11 mouse cellular contexts compared by ENCODE assay signal in the genomic region with DNA sequence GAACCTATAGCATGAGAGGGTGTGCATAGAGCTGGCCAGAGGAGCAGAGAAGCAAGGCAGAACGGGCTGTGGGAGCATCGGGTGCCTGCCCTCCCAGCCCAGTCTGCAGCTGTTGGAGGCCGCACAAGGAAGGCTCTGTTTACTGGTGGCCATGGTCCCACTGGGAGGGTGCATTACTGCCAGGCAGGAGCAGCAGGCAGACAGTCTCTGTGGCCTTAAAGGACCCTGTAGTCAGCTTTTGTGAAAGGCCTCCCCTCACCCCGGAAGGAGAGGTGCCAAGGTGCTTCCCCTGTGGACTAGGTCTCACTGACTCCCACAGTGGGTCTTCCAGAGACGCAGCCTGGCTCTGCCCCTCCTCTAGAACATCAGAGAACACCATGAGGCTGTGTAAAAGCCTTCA. TPM values are rescaled to one million over a fixed set of nuclear protein-coding genes. Genes with fewer than 3 reads are reported as not detected.
A peak's percentile ranks its signal among the peaks of the same experiment; 100 is the strongest.
DNase-seq lines count a peak whose midpoint lies in the region; ATAC-seq lines count a peak whose summit lies in the region.
"Had no signal": no experiment of that assay in that cellular context is flagged by ENCODE, and none has a peak within 500 bp of the region (broad histone marks: within the 10 kb centered on the region; RNA-seq: fewer than 3 reads in every experiment).

No protein-coding gene starts in this region.

- DNase-seq in cerebellum, adult 11-12 months = peak; percentile 70
- DNase-seq in cerebellum, adult 8-10 months = no peak
- DNase-seq in lung, postnatal 10 days = peak; percentile 43
- no peak for DNase-seq in lung, postnatal 4 days
- peak; percentile 66 to 74 for DNase-seq in layer of hippocampus, adult 8-10 months (ENCODE audit: low spot score in 2 of 2)
- DNase-seq in right cerebral cortex, postnatal 14 days = peak; percentile 37
- DNase-seq in MN1 (ENCODE audit: low spot score) = no peak
- DNase-seq: lung, postnatal 36 days had no signal

- no peak for ATAC-seq in erythroid progenitor cell, adult 5-6 weeks (replicated peaks; ENCODE audit: low FRiP score, poor library complexity, severe bottlenecking)

RNA-seq across cellular contexts. Expression of a gene that starts 2.4 kb away (rescaled TPM):
- total RNA-seq in layer of hippocampus, adult 8-10 months (2022) = 100 to 1,000 TPM; 303 to 348 (median 313) TPM
- total RNA-seq in erythroid progenitor cell, adult 5-6 weeks (2015; ENCODE audit: low replicate concordance) = 940 and 950 TPM in 2 replicates
- total RNA-seq in erythroid progenitor cell, adult 5-6 weeks (2017; ENCODE audit: low replicate concordance) = 826 and 920 TPM in 2 replicates

RNA-seq across cellular contexts. Expression of a gene that starts 7.3 kb away (rescaled TPM):
- not detected for total RNA-seq in layer of hippocampus, adult 8-10 months (2022)
- not detected in 2 replicates for total RNA-seq in erythroid progenitor cell, adult 5-6 weeks (2015; ENCODE audit: low replicate concordance)
- total RNA-seq in erythroid progenitor cell, adult 5-6 weeks (2017; ENCODE audit: low replicate concordance) = not detected in 2 replicates
- total RNA-seq: gastrocnemius, postnatal 4 days; layer of hippocampus, postnatal 25 days had no signal

RNA-seq across cellular contexts. Expression of a gene that starts 8.3 kb away (rescaled TPM):
- not detected for total RNA-seq in layer of hippocampus, adult 8-10 months (2022)
- not detected in 2 replicates for total RNA-seq in erythroid progenitor cell, adult 5-6 weeks (2015; ENCODE audit: low replicate concordance)
- total RNA-seq in erythroid progenitor cell, adult 5-6 weeks (2017; ENCODE audit: low replicate concordance) = not detected in 2 replicates

RNA-seq across cellular contexts. Expression of a gene that starts 9.7 kb away (rescaled TPM):
- not detected for total RNA-seq in layer of hippocampus, adult 8-10 months (2022)
- total RNA-seq in erythroid progenitor cell, adult 5-6 weeks (2015; ENCODE audit: low replicate concordance) = not detected in 2 replicates
- not detected in 2 replicates for total RNA-seq in erythroid progenitor cell, adult 5-6 weeks (2017; ENCODE audit: low replicate concordance)
- total RNA-seq: gastrocnemius, postnatal 4 days; layer of hippocampus, postnatal 25 days had no signal

RNA-seq across cellular contexts. Expression of a gene that starts 12.4 kb away (rescaled TPM):
- under 1 TPM in 2 of 4 experiments, not detected in 2; 0.27 to 0.29 TPM for total RNA-seq in layer of hippocampus, adult 8-10 months (2022)
- not detected in 2 replicates for total RNA-seq in erythroid progenitor cell, adult 5-6 weeks (2015; ENCODE audit: low replicate concordance)
- total RNA-seq in erythroid progenitor cell, adult 5-6 weeks (2017; ENCODE audit: low replicate concordance) = not detected in 2 replicates
- total RNA-seq: gastrocnemius, postnatal 4 days had no signal

Comparison
In these comparisons a context has a peak if more than half of its experiments do, and no peak if none do; other contexts are left out.
1. DNase-seq: peak in cerebellum, adult 11-12 months (single experiment), lung, postnatal 10 days (single experiment), layer of hippocampus, adult 8-10 months (2 of 2) and right cerebral cortex, postnatal 14 days (single experiment); none in cerebellum, adult 8-10 months (single experiment), lung, postnatal 4 days (0 of 2) and MN1 (single experiment).